Mouse (Mus musculus) kidney, adult 2 months (tissue): Measurements from ENCODE around the gene Smc4.
"Not testable (repeated sequence)": the region's sequence is repeated elsewhere in the genome, so short reads cannot be mapped to it uniquely, and the experiment has no call there.

Experiments used
- CTCF ChIP-seq: fragments of 200-500 bp; conservative IDR thresholded peaks from 2 replicates; pipeline ENCODE4 v1.5.1; 2011; ENCODE audit warnings: low read depth, mild to moderate bottlenecking, control low read depth, low read length, moderate library complexity, mixed read lengths; ENCODE audit not compliant: insufficient read depth, insufficient read length
- POLR2A ChIP-seq: fragments of 200-500 bp; IDR thresholded peaks from one replicate; pipeline ENCODE4 v1.6.1; 2011; ENCODE audit warnings: low read depth, low read length, control low read depth

GRCm38 (mm10) chr3:69018635-69019034 lies 14.1 kb downstream of the Smc4 start:
- TF ChIP-seq CTCF, POLR2A: not testable (repeated sequence)
